Mouse (Mus musculus) thymus, adult 2 months (tissue): ENCODE data around the gene B3gnt3. TPM values are rescaled to one million over a fixed set of nuclear protein-coding genes. Genes with fewer than 3 reads are reported as not detected.

Experiments used
- DNase-seq: peaks from one replicate; pipeline ENCODE4 v3.0.0; 2021
- H3K27ac ChIP-seq: fragments of 200-500 bp; 2 replicates; pipeline ENCODE4 v1.5.1; 2012; ENCODE audit warnings: low read length, control low read depth; ENCODE audit not compliant: control insufficient read depth, insufficient read depth
- H3K27me3 ChIP-seq: fragments of 200-500 bp; 2 replicates; pipeline ENCODE4 v1.6.1; 2012; ENCODE audit warnings: mild to moderate bottlenecking, low read length, moderate library complexity, mixed read lengths; ENCODE audit not compliant: control insufficient read depth, insufficient read depth
- H3K36me3 ChIP-seq: fragments of 200-500 bp; 2 replicates; pipeline ENCODE4 v1.6.1; 2012; ENCODE audit warnings: mild to moderate bottlenecking, low read length, moderate library complexity; ENCODE audit not compliant: control insufficient read depth, insufficient read depth
- H3K4me1 ChIP-seq: fragments of 200-500 bp; replicated peaks from 2 replicates; pipeline ENCODE4 v1.6.1; 2012; ENCODE audit warnings: low read length; ENCODE audit not compliant: control insufficient read depth, insufficient read depth
- H3K4me3 ChIP-seq: fragments of 200-500 bp; 2 replicates; pipeline ENCODE4 v1.5.1; 2012; ENCODE audit warnings: mild to moderate bottlenecking, low read length, control low read depth, moderate library complexity; ENCODE audit not compliant: control insufficient read depth, insufficient read depth
- CTCF ChIP-seq: fragments of 200-500 bp; IDR thresholded peaks from 2 replicates; pipeline ENCODE4 v1.5.1; 2012; ENCODE audit warnings: mild to moderate bottlenecking, control low read depth, low read length, moderate library complexity, borderline replicate concordance; ENCODE audit not compliant: control insufficient read depth, poor library complexity, insufficient read depth; ENCODE audit errors: extremely low read depth
- POLR2A ChIP-seq: fragments of 200-500 bp; IDR thresholded peaks from 2 replicates; pipeline ENCODE4 v1.6.1; 2012; ENCODE audit warnings: mild to moderate bottlenecking, low read length, control low read depth, moderate library complexity; ENCODE audit not compliant: control insufficient read depth, poor library complexity, insufficient read depth; ENCODE audit errors: extremely low read depth
- WGBS: fragments of 180-500 bp; shearing (Covaris S2); methylation state at CpG from one replicate; pipeline ENCODE4 v1.1.7; 2018; 5-methylcytosine and 5-hydroxymethylcytosine counted together
- polyA plus RNA-seq: library from polyadenylated mRNA; depleted of rRNA; stranded (reverse); fragments of >200 nt; gene quantifications from 2 replicates; pipeline ENCODE4 v1.2.3, GENCODE M21; 2012; rRNA removed

Gene B3gnt3
- polyA plus RNA-seq, 1 experiment: 6.9 TPM

DNA sequence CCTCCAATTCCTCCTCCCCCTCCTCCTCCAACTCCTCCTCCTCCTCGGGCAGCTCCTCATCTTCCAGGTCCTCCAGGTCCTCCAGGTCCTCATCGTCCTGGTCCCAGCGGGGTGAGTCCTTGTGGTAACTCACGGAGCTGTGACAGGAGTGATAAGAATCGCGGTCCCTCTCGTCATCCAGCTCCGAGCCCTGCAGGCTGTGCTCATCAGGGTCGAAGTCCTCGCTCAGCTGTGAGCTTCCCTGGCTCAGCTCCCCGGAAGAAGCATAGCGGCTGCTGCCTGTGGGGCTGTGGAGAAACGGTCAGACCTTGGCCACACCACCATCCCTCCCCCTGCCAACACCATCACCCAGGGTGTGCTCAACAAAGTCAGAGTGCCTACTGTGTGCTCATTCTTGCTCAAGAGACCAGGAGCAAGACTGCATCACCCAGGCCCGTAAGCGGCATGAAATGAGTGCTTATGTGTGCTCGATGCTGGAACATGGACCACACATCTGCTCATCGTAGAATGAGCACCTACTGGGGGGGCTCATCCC lies 43.0 kb downstream of the B3gnt3 start:
- H3K27me3 ChIP-seq: no peaks in the 10 kb centered on the region
- peaks cover 12% of the 10 kb centered on the region for H3K4me1 ChIP-seq
- DNase-seq: no peak
- WGBS: 34% methylated on average over 17 of the region's 17 CpGs
- no peak overlapping the region for H3K4me3 ChIP-seq
- H3K36me3 ChIP-seq: no peaks in the 10 kb centered on the region
- no peak overlapping the region for H3K27ac ChIP-seq
- TF ChIP-seq CTCF (no peak), POLR2A (no peak)

DNA sequence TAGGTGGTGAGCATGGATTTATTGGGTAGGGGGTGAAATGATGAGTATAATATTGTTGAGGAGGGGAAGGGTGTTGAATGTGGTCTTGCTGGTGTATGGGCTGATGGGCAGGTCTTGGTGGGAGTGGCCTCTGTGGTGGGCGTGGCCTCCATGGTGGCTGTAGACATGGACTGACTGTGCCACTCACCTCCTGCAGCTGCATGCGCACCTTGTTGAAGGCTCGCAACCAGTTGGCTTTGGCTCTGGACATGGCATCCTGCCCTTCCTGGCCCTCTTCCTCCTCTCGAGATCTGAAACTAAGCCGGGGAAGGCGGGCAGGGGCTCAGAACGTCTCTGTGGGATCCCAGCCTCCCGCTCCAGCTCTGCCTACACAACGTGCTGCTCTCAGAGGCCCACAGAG lies 43.8 kb downstream of the B3gnt3 start:
- H3K4me1 ChIP-seq: peaks cover 12% of the 10 kb centered on the region
- H3K27ac ChIP-seq: no peak overlapping the region
- TF ChIP-seq CTCF: no peak
- TF ChIP-seq POLR2A: no peak
- H3K36me3 ChIP-seq: no peaks in the 10 kb centered on the region
- H3K4me3 ChIP-seq: no peak overlapping the region
- no peak for DNase-seq
- WGBS: 31% methylated on average over 9 of the region's 9 CpGs
- no peaks in the 10 kb centered on the region for H3K27me3 ChIP-seq

DNA sequence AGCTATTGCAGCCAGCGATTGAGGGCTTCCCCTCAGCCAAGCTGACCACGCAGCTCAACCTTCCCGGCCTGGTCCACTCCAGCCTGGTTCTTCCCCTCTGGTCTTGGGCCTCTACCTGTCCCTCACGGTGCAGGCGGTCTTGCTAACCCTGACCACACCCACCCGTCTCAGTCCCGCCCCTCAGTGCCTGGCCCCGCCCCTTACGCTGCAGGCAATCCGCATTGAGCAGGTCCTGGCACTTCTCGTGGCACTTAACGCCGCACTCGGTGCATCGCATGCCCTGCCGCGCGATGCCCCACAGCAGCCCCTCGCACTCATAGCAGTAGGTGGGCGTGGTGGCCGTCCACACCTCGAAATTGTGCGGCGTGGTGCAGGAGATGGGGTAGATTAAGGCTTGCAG lies 47.0 kb downstream of the B3gnt3 start:
- WGBS: 8% methylated on average over 24 of the region's 24 CpGs

GRCm38 (mm10) chr8:71645510-71645909 lies 56.1 kb downstream of the B3gnt3 start:
- no peak overlapping the region for H3K27ac ChIP-seq
- H3K36me3 ChIP-seq: no peaks in the 10 kb centered on the region
- no peaks in the 10 kb centered on the region for H3K4me1 ChIP-seq
- WGBS: 90% methylated on average over 9 of the region's 9 CpGs
- H3K27me3 ChIP-seq: no peaks in the 10 kb centered on the region
- H3K4me3 ChIP-seq: no peak overlapping the region
- TF ChIP-seq POLR2A (no peak), CTCF (no peak)
- DNase-seq: no peak

More for the DNA sequence above, 47.0 kb downstream of the B3gnt3 start:
- Histone ChIP-seq H3K27ac (no peak overlapping the region), H3K27me3 (no peaks in the 10 kb centered on the region), H3K4me1 (peaks cover 12% of the 10 kb centered on the region), H3K4me3 (no peak overlapping the region), H3K36me3 (no peaks in the 10 kb centered on the region)
- DNase-seq: no peak
- TF ChIP-seq POLR2A (no peak), CTCF (no peak)

Other genes with a start within 250 kb of the B3gnt3 start
- 282 and 336 TPM in 2 replicates for gene Abhd8, start 238.1 kb downstream of the B3gnt3 start, polyA plus RNA-seq
- gene Mrpl34, start 236.8 kb downstream of the B3gnt3 start, polyA plus RNA-seq: 119 and 125 TPM in 2 replicates
- gene Dda1, start 232.6 kb downstream of the B3gnt3 start, polyA plus RNA-seq: 201 and 216 TPM in 2 replicates
- gene Ano8, start 215.8 kb downstream of the B3gnt3 start, polyA plus RNA-seq: 34.8 and 40.7 TPM in 2 replicates
- 56.8 and 58.7 TPM in 2 replicates for gene Gtpbp3, start 213.7 kb downstream of the B3gnt3 start, polyA plus RNA-seq
- 59.2 and 62.6 TPM in 2 replicates for gene Plvap, start 190.0 kb downstream of the B3gnt3 start, polyA plus RNA-seq
- gene Ccdc194, start 176.1 kb downstream of the B3gnt3 start, polyA plus RNA-seq: 0.09 and 0.11 TPM in 2 replicates
- gene Bst2, start 164.3 kb downstream of the B3gnt3 start, polyA plus RNA-seq: 457 and 474 TPM in 2 replicates
- 166 and 182 TPM in 2 replicates for gene Mvb12a, start 158.9 kb downstream of the B3gnt3 start, polyA plus RNA-seq
- gene Tmem221, start 142.9 kb downstream of the B3gnt3 start, polyA plus RNA-seq: 15.5 and 17.2 TPM in 2 replicates
- 0.05 and 0.06 TPM in 2 replicates for gene Nxnl1, start 135.2 kb downstream of the B3gnt3 start, polyA plus RNA-seq
- 174 and 176 TPM in 2 replicates for gene Slc27a1, start 132.9 kb downstream of the B3gnt3 start, polyA plus RNA-seq
- gene Pgls, start 109.6 kb downstream of the B3gnt3 start, polyA plus RNA-seq: 280 and 369 TPM in 2 replicates
- 23.9 and 28.4 TPM in 2 replicates for gene Fam129c, start 104.1 kb downstream of the B3gnt3 start, polyA plus RNA-seq
- 134 and 158 TPM in 2 replicates for gene Colgalt1, start 90.8 kb downstream of the B3gnt3 start, polyA plus RNA-seq
- 1.6 and 2.0 TPM in 2 replicates for gene Unc13a, start 30.0 kb downstream of the B3gnt3 start, polyA plus RNA-seq
- 68.0 and 77.5 TPM in 2 replicates for gene Jak3, start 25.5 kb downstream of the B3gnt3 start, polyA plus RNA-seq
- gene Insl3, start 12.6 kb downstream of the B3gnt3 start, polyA plus RNA-seq: 42.6 and 56.8 TPM in 2 replicates
- 767 and 809 TPM in 2 replicates for gene Fcho1, start 23.9 kb upstream of the B3gnt3 start, polyA plus RNA-seq
- gene Zfp709, start 180.2 kb upstream of the B3gnt3 start, polyA plus RNA-seq: 0.66 and 0.85 TPM in 2 replicates
- gene Zfp882, start 206.8 kb upstream of the B3gnt3 start, polyA plus RNA-seq: 1.5 and 1.7 TPM in 2 replicates
- 2.5 and 3.3 TPM in 2 replicates for gene Zfp617, start 206.8 kb upstream of the B3gnt3 start, polyA plus RNA-seq
- 7.4 and 7.9 TPM in 2 replicates for gene Zfp961, start 249.2 kb upstream of the B3gnt3 start, polyA plus RNA-seq